Mouse (Mus musculus) limb, embryonic 14.5 days (tissue): ENCODE measurements around the gene Prrx2. TPM values are rescaled to one million over a fixed set of nuclear protein-coding genes. Genes with fewer than 3 reads are reported as not detected.

Experiments used
- ATAC-seq: fragments of 200-750 bp; cut with Nextera tagmentation; 2 replicates; pipeline ENCODE4 v1.8.0; 2017; ENCODE audit warnings: low read depth, moderate number of reproducible peaks, moderate TSS enrichment; ENCODE audit not compliant: low FRiP score
- DNase-seq: peaks from one replicate; pipeline ENCODE4 v3.0.0-alpha.2; 2015; ENCODE audit warnings: low spot score
- H3K27ac ChIP-seq: fragments of 300-500 bp; sonication (generic); replicated peaks from 2 replicates; pipeline ENCODE4 v1.5.1; 2014; ENCODE audit warnings: low read depth, mild to moderate bottlenecking, low read length, moderate library complexity, mixed read lengths
- H3K27me3 ChIP-seq: fragments of 300-500 bp; sonication (generic); 2 replicates; pipeline ENCODE4 v1.6.1; 2014; ENCODE audit warnings: low read length, mixed read lengths; ENCODE audit not compliant: control insufficient read depth, insufficient read depth
- H3K36me3 ChIP-seq: fragments of 300-500 bp; sonication (generic); 2 replicates; pipeline ENCODE4 v1.6.1; 2014; ENCODE audit warnings: mild to moderate bottlenecking, low read length, moderate library complexity, mixed read lengths; ENCODE audit not compliant: control insufficient read depth, insufficient read depth
- H3K4me1 ChIP-seq: fragments of 300-500 bp; sonication (generic); 2 replicates; pipeline ENCODE4 v1.6.1; 2014; ENCODE audit warnings: antibody characterized with exemption, low read length, mixed read lengths; ENCODE audit not compliant: control insufficient read depth, insufficient read depth
- H3K4me2 ChIP-seq: fragments of 300-500 bp; sonication (generic); replicated peaks from 2 replicates; pipeline ENCODE4 v1.6.1; 2014; ENCODE audit warnings: low read depth, mild to moderate bottlenecking, low read length, moderate library complexity; ENCODE audit not compliant: severe bottlenecking
- H3K4me3 ChIP-seq: fragments of 300-500 bp; sonication (generic); replicated peaks from 2 replicates; pipeline ENCODE4 v1.5.1; 2014; ENCODE audit warnings: low read length
- H3K9ac ChIP-seq: fragments of 300-500 bp; sonication (generic); 2 replicates; pipeline ENCODE4 v1.6.1; 2014; ENCODE audit warnings: mild to moderate bottlenecking, low read depth, low read length, moderate library complexity; ENCODE audit not compliant: severe bottlenecking
- H3K9me3 ChIP-seq: fragments of 300-500 bp; sonication (generic); 2 replicates; pipeline ENCODE4 v1.6.1; 2016; ENCODE audit warnings: low read length; ENCODE audit not compliant: control insufficient read depth
- POLR2A ChIP-seq: fragments of 200-500 bp; IDR thresholded peaks from 2 replicates; pipeline ENCODE4 v1.8.0; 2012; ENCODE audit warnings: inconsistent platforms, mild to moderate bottlenecking, moderate library complexity, borderline replicate concordance; ENCODE audit not compliant: insufficient read depth, insufficient read length; ENCODE audit errors: extremely low read depth
- WGBS: fragments of 180-500 bp; shearing (Covaris S2); extraction: QIAGEN DNeasy Blood & Tissue Kit; methylation state at CpG from one replicate; pipeline ENCODE4 v1.1.7; 2014; 5-methylcytosine and 5-hydroxymethylcytosine counted together
- polyA plus RNA-seq, 2 experiments: library from polyadenylated mRNA; depleted of rRNA in 1 of 2; stranded (reverse) in 1 of 2; unstranded in 1 of 2; fragments of >200 nt; fragmentation: Nextera tagmentation in 1 of 2; extraction: Ambion mirVana in 1 of 2; gene quantifications; 2 replicates each; pipeline versions ENCODE4 v1.2.1 to v1.2.3; 2012 to 2014

Prrx2 gene
- polyA plus RNA-seq, 2 experiments: 93.1 to 176 TPM

GRCm38 (mm10) chr2:30846236-30846635 is 11.5 kb downstream of the Prrx2 start:
- peak overlapping the region; percentile 94 for H3K9ac ChIP-seq
- H3K27ac ChIP-seq: peak overlapping the region; percentile 26; the same call in 1 of the 2 replicates
- WGBS: 27% methylated on average over 8 of the region's 8 CpGs
- no peaks in the 10 kb centered on the region for H3K9me3 ChIP-seq
- H3K27me3 ChIP-seq: no peaks in the 10 kb centered on the region
- peak overlapping the region; percentile 63 for H3K4me2 ChIP-seq
- ATAC-seq (no peak), DNase-seq (no peak)
- H3K36me3 ChIP-seq: peaks cover 2% of the 10 kb centered on the region; the same call in 1 of the 2 replicates
- H3K4me1 ChIP-seq: peaks cover 45% of the 10 kb centered on the region
- no peak for TF ChIP-seq POLR2A
- peak overlapping the region; percentile 74 for H3K4me3 ChIP-seq

- WGBS: 4% methylated on average over 6 of the region's 6 CpGs
- H3K4me2 ChIP-seq: peak overlapping the region; percentile 63
- H3K27ac ChIP-seq: 0 out of 2 replicates have a peak overlapping the region, but pooled peaks have one; percentile 19
- no peaks in the 10 kb centered on the region for H3K27me3 ChIP-seq
- TF ChIP-seq POLR2A: no peak
- H3K9me3 ChIP-seq: no peaks in the 10 kb centered on the region
- H3K4me3 ChIP-seq: peak overlapping the region; percentile 74
- no peak for ATAC-seq
- no peak for DNase-seq
- H3K4me1 ChIP-seq: peaks cover 50% of the 10 kb centered on the region
- peak overlapping the region; percentile 94 for H3K9ac ChIP-seq
- H3K36me3 ChIP-seq: peaks cover 2% of the 10 kb centered on the region; the same call in 1 of the 2 replicates
These were observed 12.0 kb downstream of the Prrx2 start for GRCm38 (mm10) chr2:30846723-30847122.

- H3K4me1 ChIP-seq: peaks cover 64% of the 10 kb centered on the region
- H3K27me3 ChIP-seq: no peaks in the 10 kb centered on the region
- DNase-seq: no peak
- peak overlapping the region; percentile 13 for H3K4me2 ChIP-seq
- ATAC-seq: no peak
- no peaks in the 10 kb centered on the region for H3K9me3 ChIP-seq
- peak overlapping the region; percentile 15; the same call in 1 of the 2 replicates for H3K27ac ChIP-seq
- H3K36me3 ChIP-seq: peaks cover 2% of the 10 kb centered on the region; the same call in 1 of the 2 replicates
- no peak overlapping the region for H3K4me3 ChIP-seq
- no peak for TF ChIP-seq POLR2A
- 39% methylated on average over 8 of the region's 8 CpGs for WGBS
- H3K9ac ChIP-seq: no peak overlapping the region
These were observed 13.4 kb downstream of the Prrx2 start for GRCm38 (mm10) chr2:30848184-30848583.

- ATAC-seq: no peak
- no peaks in the 10 kb centered on the region for H3K27me3 ChIP-seq
- H3K4me3 ChIP-seq: no peak overlapping the region
- H3K9me3 ChIP-seq: no peaks in the 10 kb centered on the region
- no peak for DNase-seq
- 21% methylated on average over 4 of the region's 6 CpGs for WGBS
- no peak overlapping the region for H3K9ac ChIP-seq
- TF ChIP-seq POLR2A: no peak
- peaks cover 74% of the 10 kb centered on the region for H3K4me1 ChIP-seq
- H3K4me2 ChIP-seq: no peak overlapping the region; the same call in 1 of the 2 replicates
- H3K27ac ChIP-seq: peak overlapping the region; percentile 14; the same call in 1 of the 2 replicates
- H3K36me3 ChIP-seq: peaks cover 2% of the 10 kb centered on the region; the same call in 1 of the 2 replicates
These were observed 15.8 kb downstream of the Prrx2 start for GRCm38 (mm10) chr2:30850581-30850980.

GRCm38 (mm10) chr2:30852771-30853313 is 18.1 kb downstream of the Prrx2 start:
- no peak overlapping the region for H3K4me3 ChIP-seq
- H3K27me3 ChIP-seq: no peaks in the 10 kb centered on the region
- DNase-seq (peak; percentile 60), ATAC-seq (0 out of 2 replicates have a peak, but pooled peaks have one; percentile 42)
- H3K4me2 ChIP-seq: peak overlapping the region; percentile 35
- H3K36me3 ChIP-seq: peaks cover 2% of the 10 kb centered on the region; the same call in 1 of the 2 replicates
- peaks cover 69% of the 10 kb centered on the region for H3K4me1 ChIP-seq
- no peaks in the 10 kb centered on the region for H3K9me3 ChIP-seq
- 3% methylated on average over 20 of the region's 20 CpGs for WGBS
- TF ChIP-seq POLR2A: no peak
- peak overlapping the region; percentile 22 for H3K9ac ChIP-seq
- peak overlapping the region; percentile 67 for H3K27ac ChIP-seq
